Mouse (Mus musculus): ENCODE data around the gene Tex38. TPM values are rescaled to one million over a fixed set of nuclear protein-coding genes. Genes with fewer than 3 reads are reported as not detected.

Tex38 gene
- 0.35 TPM in 2 replicates for polyA plus RNA-seq (2015; fragmentation: Nextera tagmentation; extraction: Ambion mirVana)

DNA sequence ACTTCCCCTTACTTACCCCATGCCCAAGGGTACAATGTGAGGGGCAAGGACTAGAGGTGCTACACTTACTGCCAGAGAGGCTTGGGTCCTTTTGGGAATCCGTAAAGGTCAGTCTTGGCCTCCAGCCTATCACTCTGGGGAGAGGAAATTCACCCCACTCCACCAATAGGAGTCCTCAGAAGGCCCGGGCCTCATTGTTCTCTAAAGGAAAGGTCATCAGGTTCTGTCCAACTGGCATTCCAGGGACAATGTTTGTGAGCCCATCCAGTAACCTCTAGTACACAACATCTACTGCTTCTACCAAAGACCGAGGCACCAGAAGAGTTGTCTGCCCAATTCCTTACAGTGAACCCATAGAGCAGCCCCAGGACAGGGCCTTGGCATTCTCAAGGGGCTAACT is at the start of gene Tex38:
Gene Tex38 (minus strand): TSS at position 101 of the 400 bp plus-strand sequence.
- no peak within 1 kb of the TSS for H3K9ac ChIP-seq
- no peak for ATAC-seq (ENCODE audit: insufficient number of reproducible peaks, low FRiP score, low TSS enrichment, low read depth)
- H3K27ac ChIP-seq (replicated peaks) = no peak within 1 kb of the TSS
- peaks cover 14% of the 10 kb centered on the region for H3K4me1 ChIP-seq
- H3K27me3 ChIP-seq = no peaks in the 10 kb centered on the region
- 83% methylated on average over 3 of the region's 3 CpGs for WGBS
- no peaks in the 10 kb centered on the region for H3K9me3 ChIP-seq (replicated peaks)
- no peak within 1 kb of the TSS for H3K4me3 ChIP-seq (replicated peaks)
- H3K4me2 ChIP-seq (replicated peaks) = no peak within 1 kb of the TSS
- peaks cover 8% of the 10 kb centered on the region for H3K36me3 ChIP-seq

DNA sequence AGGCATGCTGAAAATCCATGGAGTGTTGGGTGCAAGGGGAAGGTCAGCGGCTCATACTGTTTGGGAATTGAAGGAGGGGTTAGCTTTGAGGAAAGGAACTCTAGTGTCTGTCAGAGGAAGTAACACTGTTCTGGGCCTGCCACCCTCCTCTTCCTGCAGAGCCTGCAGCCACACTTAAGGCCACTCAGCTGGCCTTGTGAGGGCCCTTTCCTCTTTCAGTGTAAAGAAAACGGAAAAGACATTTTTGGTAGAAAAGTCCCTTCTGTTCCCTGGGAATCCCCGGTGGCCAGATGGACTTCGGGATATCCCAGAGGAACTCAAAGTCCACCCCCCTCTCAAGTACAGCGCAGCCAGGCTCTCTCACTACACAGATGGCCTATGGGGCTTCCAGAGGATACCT is 49.7 kb upstream of the Tex38 start:
- Histone ChIP-seq H3K9me3 (replicated peaks) (no peaks in the 10 kb centered on the region), H3K4me3 (replicated peaks) (no peak overlapping the region), H3K36me3 (peaks cover 29% of the 10 kb centered on the region), H3K9ac (no peak overlapping the region), H3K4me1 (peaks cover 19% of the 10 kb centered on the region), H3K27ac (replicated peaks) (no peak overlapping the region), H3K27me3 (no peaks in the 10 kb centered on the region), H3K4me2 (replicated peaks) (no peak overlapping the region)
- ATAC-seq (ENCODE audit: insufficient number of reproducible peaks, low FRiP score, low TSS enrichment, low read depth) = no peak
- 80% methylated on average over 5 of the region's 5 CpGs for WGBS

DNA sequence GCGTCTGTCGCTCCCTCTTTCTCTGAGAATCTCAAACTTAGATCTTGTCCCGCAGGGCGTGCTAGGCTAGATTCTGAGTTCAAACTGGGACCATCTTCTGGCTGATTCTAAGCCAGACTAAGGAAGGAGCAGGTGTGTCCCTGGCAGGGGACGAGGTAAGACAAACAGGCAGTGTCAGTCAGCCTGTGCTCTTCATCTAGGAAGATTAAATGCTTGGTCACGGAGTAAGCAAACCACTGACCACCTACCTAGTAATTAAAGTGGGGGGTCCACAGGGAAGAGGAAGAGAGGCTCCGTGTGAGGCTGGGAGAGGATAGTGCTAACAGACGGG is 47.7 kb upstream of the Tex38 start:
- Histone ChIP-seq H3K27ac (replicated peaks) (0 out of 2 replicates have a peak overlapping the region, but pooled peaks have one; percentile 84), H3K4me1 (peaks cover 19% of the 10 kb centered on the region), H3K27me3 (no peaks in the 10 kb centered on the region), H3K4me2 (replicated peaks) (peak overlapping the region; percentile 73), H3K36me3 (peaks cover 18% of the 10 kb centered on the region), H3K9me3 (replicated peaks) (no peaks in the 10 kb centered on the region), H3K9ac (peak overlapping the region; percentile 73; the same call in 1 of the 2 replicates), H3K4me3 (replicated peaks) (peak overlapping the region; percentile 87)
- ATAC-seq (ENCODE audit: insufficient number of reproducible peaks, low FRiP score, low TSS enrichment, low read depth) = no peak
- 5% methylated on average over 8 of the region's 8 CpGs for WGBS

DNA sequence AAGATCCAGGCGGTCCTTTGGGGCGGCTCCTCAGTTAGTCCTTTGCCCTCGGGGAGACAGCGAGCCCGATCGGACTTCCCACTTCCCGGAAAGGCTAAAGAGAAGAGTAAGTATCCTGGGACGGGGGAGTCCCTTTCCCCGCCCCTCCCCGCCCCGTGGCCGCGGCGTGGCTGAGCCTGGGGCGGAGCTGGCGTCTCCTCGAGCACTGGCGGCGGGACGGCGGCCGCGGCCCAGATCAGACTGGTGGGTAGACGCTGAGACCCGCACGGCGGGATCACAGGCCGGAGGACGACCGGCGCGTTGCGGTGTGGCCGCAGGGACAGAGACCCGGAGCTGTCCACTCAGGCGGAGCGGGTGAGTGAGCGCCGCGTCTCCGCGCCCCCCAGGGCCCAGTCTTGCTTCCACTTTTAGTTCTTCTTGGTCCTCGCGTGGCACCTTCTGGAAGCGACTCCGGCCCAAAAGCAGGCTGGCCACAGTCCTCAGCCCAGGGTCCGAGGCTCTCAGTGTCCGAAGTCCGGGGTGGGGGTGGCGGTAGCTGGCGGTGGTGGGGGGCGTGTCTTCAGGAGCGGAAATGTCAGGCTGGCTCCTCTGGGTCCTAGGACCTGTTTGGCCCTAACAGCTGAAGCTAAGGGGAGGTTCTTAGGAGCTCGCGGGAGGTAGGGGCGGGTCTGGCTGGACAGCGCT is 47.2 kb upstream of the Tex38 start, which contains the start of gene Mob3c:
Gene Mob3c (plus strand): TSS at position 205 of the 684 bp plus-strand sequence.
- under 1% methylated on average over 57 of the region's 57 CpGs for WGBS
- H3K4me3 ChIP-seq (replicated peaks) = peak within 1 kb of the TSS; percentile 87
- no peaks in the 10 kb centered on the region for H3K27me3 ChIP-seq
- H3K9ac ChIP-seq = peak within 1 kb of the TSS; percentile 73
- ATAC-seq (ENCODE audit: insufficient number of reproducible peaks, low FRiP score, low TSS enrichment, low read depth) = peak; percentile 89
- H3K27ac ChIP-seq (replicated peaks) = peak within 1 kb of the TSS; percentile 84
- peaks cover 15% of the 10 kb centered on the region for H3K36me3 ChIP-seq
- peak within 1 kb of the TSS; percentile 73 for H3K4me2 ChIP-seq (replicated peaks)
- no peaks in the 10 kb centered on the region for H3K9me3 ChIP-seq (replicated peaks)
- peaks cover 19% of the 10 kb centered on the region for H3K4me1 ChIP-seq

DNA sequence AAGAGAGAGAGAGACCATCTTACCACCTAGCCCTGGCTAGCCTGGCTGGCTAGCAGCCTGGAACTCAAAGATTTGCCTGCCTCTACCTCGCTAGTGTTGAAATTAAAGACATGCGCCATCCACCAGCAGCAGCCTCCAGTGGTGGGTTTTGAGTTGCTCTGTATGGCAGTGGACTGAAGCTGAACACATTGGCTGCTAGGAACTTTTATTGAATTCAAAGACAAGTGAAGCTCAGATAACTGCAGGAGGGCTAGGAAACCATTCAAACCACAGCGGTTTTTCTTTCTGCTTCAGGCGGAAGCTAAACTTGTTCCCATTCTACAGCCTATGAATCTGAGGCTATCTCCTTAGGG is 46.7 kb upstream of the Tex38 start:
- no peaks in the 10 kb centered on the region for H3K27me3 ChIP-seq
- WGBS = 1% methylated on average over 4 of the region's 4 CpGs
- no peak for ATAC-seq (ENCODE audit: insufficient number of reproducible peaks, low FRiP score, low TSS enrichment, low read depth)
- H3K4me2 ChIP-seq (replicated peaks) = peak overlapping the region; percentile 73
- peaks cover 19% of the 10 kb centered on the region for H3K4me1 ChIP-seq
- H3K36me3 ChIP-seq = peaks cover 15% of the 10 kb centered on the region
- H3K4me3 ChIP-seq (replicated peaks) = peak overlapping the region; percentile 87
- peak overlapping the region; percentile 84 for H3K27ac ChIP-seq (replicated peaks)
- peak overlapping the region; percentile 73 for H3K9ac ChIP-seq
- no peaks in the 10 kb centered on the region for H3K9me3 ChIP-seq (replicated peaks)

DNA sequence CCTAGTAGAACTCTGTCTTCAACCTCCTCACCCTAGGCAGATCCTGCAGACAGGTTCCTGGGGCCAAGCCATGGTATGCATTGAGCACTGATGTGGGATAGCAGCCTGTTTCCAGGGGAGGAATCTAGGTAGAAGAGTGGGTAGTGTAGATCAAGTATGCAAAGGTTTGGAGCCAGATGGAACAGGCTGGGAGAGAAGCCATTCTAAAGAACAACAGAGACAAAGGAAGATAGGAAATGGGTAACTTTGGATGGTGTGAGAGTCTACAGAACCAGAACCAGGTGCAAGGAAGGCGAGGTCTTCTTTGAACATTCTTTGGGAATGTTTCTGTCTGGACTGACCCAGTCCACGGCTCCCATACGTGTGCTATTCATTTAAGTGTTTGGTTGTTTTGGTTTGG is 46.2 kb upstream of the Tex38 start:
- H3K4me2 ChIP-seq (replicated peaks) = peak overlapping the region; percentile 73
- H3K27ac ChIP-seq (replicated peaks) = no peak overlapping the region
- no peak for ATAC-seq (ENCODE audit: insufficient number of reproducible peaks, low FRiP score, low TSS enrichment, low read depth)
- no peak overlapping the region for H3K9ac ChIP-seq
- no peaks in the 10 kb centered on the region for H3K27me3 ChIP-seq
- H3K36me3 ChIP-seq = peaks cover 10% of the 10 kb centered on the region
- H3K4me3 ChIP-seq (replicated peaks) = peak overlapping the region; percentile 87
- no peaks in the 10 kb centered on the region for H3K9me3 ChIP-seq (replicated peaks)
- WGBS = 47% methylated on average over 3 of the region's 3 CpGs
- peaks cover 19% of the 10 kb centered on the region for H3K4me1 ChIP-seq

DNA sequence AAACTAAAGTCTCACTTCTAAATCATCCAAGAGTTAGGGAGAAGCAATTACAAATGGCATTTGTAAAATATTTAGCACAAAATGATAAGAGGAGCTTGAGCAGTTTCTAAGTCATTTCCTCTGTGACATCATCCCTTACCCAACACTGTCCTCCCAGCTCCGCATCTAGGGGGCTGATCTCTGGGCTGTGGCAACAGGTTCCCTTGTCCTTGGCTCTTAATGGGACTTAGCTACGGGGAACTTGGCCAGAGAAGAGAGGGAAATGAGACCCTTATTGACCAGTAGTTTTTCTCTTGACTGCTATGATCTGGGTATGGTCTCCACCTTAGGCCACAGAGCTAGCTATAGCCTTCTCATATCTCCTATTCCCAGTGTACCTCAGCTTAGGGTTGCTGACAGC is 44.5 kb upstream of the Tex38 start:
- H3K36me3 ChIP-seq = no peaks in the 10 kb centered on the region
- H3K27ac ChIP-seq (replicated peaks) = no peak overlapping the region
- 84% methylated on average over 2 of the region's 2 CpGs for WGBS
- H3K9ac ChIP-seq = no peak overlapping the region
- H3K4me1 ChIP-seq = peaks cover 19% of the 10 kb centered on the region
- no peak overlapping the region for H3K4me3 ChIP-seq (replicated peaks)
- no peaks in the 10 kb centered on the region for H3K27me3 ChIP-seq
- no peak overlapping the region for H3K4me2 ChIP-seq (replicated peaks)
- ATAC-seq (ENCODE audit: insufficient number of reproducible peaks, low FRiP score, low TSS enrichment, low read depth) = no peak
- no peaks in the 10 kb centered on the region for H3K9me3 ChIP-seq (replicated peaks)

DNA sequence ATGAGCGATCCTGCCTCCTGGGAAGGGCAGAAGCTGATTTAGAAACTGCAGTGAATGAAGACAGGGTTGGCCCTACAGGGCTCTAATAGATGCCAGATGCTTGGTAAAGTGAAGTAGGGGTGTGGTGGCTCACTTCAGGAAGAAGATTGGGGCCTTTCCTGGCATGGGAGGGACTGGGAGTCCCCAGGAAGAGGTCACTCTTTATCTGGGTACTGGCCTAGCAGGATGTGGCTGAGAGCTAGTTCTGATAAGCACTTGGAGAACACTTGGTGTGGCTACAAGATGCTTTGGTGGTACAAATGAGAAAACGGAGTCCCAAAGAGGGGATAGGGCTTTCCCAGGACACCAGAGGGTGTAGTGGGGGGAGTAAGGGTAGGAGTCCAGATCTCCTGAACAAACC is 43.4 kb upstream of the Tex38 start:
- Histone ChIP-seq H3K9me3 (replicated peaks) (no peaks in the 10 kb centered on the region), H3K4me1 (peaks cover 15% of the 10 kb centered on the region), H3K27me3 (no peaks in the 10 kb centered on the region), H3K36me3 (peaks cover 2% of the 10 kb centered on the region; the same call in 1 of the 2 replicates), H3K9ac (no peak overlapping the region), H3K27ac (replicated peaks) (no peak overlapping the region), H3K4me3 (replicated peaks) (no peak overlapping the region), H3K4me2 (replicated peaks) (no peak overlapping the region)
- no peak for ATAC-seq (ENCODE audit: insufficient number of reproducible peaks, low FRiP score, low TSS enrichment, low read depth)
- 37% methylated on average over 2 of the region's 2 CpGs for WGBS

DNA sequence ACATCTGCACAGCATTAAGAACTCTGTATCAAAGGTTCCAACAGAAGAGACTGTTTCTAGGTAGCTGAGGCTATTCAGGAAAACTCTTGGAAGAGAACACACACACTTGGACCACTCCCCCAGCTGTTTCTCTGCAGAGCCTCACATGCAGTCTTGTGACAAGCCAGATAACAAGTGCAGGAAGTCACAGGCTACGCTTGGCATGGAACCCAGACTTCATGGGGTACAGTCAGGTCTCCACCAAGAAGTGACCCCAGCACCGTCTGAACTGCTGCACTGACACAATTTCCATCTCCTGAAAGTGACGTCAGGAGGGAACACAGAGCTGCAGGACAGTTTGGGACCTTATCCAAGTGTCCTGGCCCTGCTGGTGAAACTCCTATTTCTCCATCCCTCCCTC is 41.1 kb upstream of the Tex38 start:
- Histone ChIP-seq H3K9ac (no peak overlapping the region), H3K27me3 (no peaks in the 10 kb centered on the region), H3K4me2 (replicated peaks) (no peak overlapping the region), H3K4me3 (replicated peaks) (no peak overlapping the region), H3K36me3 (peaks cover 8% of the 10 kb centered on the region; the same call in 1 of the 2 replicates), H3K4me1 (0 out of 2 replicates have a peak, but pooled peaks cover under 1% of the 10 kb centered on the region), H3K9me3 (replicated peaks) (no peaks in the 10 kb centered on the region), H3K27ac (replicated peaks) (no peak overlapping the region)
- ATAC-seq (ENCODE audit: insufficient number of reproducible peaks, low FRiP score, low TSS enrichment, low read depth) = no peak
- 75% methylated on average over 3 of the region's 3 CpGs for WGBS

DNA sequence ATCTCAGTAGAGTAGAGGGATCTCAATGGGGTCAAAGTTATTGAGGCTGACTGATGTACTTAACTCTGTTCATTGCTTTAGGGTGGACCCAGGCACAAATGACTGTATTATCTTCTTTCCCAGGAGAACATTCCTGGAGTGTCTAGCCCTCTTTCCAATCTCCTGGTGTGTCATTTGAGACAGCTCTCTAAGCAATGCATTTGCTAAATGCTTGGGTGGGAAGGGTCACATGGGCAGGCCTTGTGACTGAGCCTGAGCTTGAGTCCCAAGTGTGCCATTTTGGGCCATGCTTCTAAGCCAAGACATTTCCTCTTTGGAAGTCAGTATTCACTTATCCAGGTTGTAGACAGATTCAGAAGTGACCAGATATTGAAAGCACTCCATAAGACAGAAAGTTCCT is 40.6 kb upstream of the Tex38 start:
- H3K4me3 ChIP-seq (replicated peaks) = no peak overlapping the region
- H3K27me3 ChIP-seq = no peaks in the 10 kb centered on the region
- no peak for ATAC-seq (ENCODE audit: insufficient number of reproducible peaks, low FRiP score, low TSS enrichment, low read depth)
- H3K4me2 ChIP-seq (replicated peaks) = no peak overlapping the region
- H3K9me3 ChIP-seq (replicated peaks) = no peaks in the 10 kb centered on the region
- no peak overlapping the region for H3K27ac ChIP-seq (replicated peaks)
- peaks cover 8% of the 10 kb centered on the region; the same call in 1 of the 2 replicates for H3K36me3 ChIP-seq
- no peak overlapping the region for H3K9ac ChIP-seq
- no peaks in the 10 kb centered on the region for H3K4me1 ChIP-seq

DNA sequence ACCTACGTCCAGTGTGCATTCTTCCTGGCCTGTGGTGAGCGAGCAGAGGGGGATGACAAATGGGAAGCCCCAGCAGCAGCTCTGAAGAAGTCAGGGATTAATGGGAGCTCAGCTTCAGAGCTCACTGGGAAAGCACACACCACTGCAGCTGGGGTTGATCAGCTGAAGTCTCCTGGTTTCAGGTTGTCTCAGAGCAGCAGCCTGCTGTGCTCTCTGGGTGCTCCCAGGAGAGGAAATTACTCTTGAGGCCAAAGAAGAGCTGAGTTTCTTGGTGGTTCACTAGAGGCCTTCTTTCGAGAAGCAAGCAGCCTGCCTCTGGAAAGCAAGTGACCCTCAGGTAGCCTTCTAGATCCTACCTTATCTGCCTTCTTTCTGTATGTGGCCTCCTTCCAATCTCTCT is 40.1 kb upstream of the Tex38 start:
- Histone ChIP-seq H3K9me3 (replicated peaks) (no peaks in the 10 kb centered on the region), H3K27ac (replicated peaks) (no peak overlapping the region), H3K27me3 (no peaks in the 10 kb centered on the region), H3K4me3 (replicated peaks) (no peak overlapping the region), H3K4me2 (replicated peaks) (no peak overlapping the region), H3K9ac (no peak overlapping the region), H3K36me3 (peaks cover 9% of the 10 kb centered on the region; the same call in 1 of the 2 replicates), H3K4me1 (no peaks in the 10 kb centered on the region)
- WGBS = 73% methylated on average over 3 of the region's 3 CpGs
- ATAC-seq (ENCODE audit: insufficient number of reproducible peaks, low FRiP score, low TSS enrichment, low read depth) = no peak

DNA sequence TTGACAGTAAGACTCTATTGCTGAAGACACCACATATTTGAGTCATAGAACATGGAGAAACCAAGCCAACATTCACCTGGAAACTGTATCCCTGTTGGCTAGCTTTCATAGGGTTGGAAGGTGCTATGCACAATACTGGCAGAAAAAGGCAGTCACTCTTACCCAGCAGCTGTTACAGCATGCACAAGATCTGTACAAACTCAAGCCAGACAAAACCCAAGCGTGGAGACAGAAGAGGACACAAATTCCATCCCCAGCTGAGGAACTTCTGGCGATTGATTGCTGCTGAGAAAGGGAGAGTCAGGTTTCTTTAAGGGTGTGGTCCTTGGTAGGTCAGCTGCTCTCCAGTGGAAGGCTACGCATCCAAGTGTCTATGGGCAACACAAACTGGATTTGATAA is 39.4 kb upstream of the Tex38 start:
- H3K4me2 ChIP-seq (replicated peaks) = no peak overlapping the region
- no peak overlapping the region for H3K9ac ChIP-seq
- H3K9me3 ChIP-seq (replicated peaks) = no peaks in the 10 kb centered on the region
- H3K4me3 ChIP-seq (replicated peaks) = no peak overlapping the region
- no peak overlapping the region for H3K27ac ChIP-seq (replicated peaks)
- H3K36me3 ChIP-seq = peaks cover 16% of the 10 kb centered on the region; the same call in 1 of the 2 replicates
- 55% methylated on average over 3 of the region's 3 CpGs for WGBS
- H3K4me1 ChIP-seq = no peaks in the 10 kb centered on the region
- H3K27me3 ChIP-seq = no peaks in the 10 kb centered on the region
- ATAC-seq (ENCODE audit: insufficient number of reproducible peaks, low FRiP score, low TSS enrichment, low read depth) = no peak

Measured in embryonic facial prominence, embryonic 15.5 days (tissue).